Mouse (Mus musculus) ES-Bruce4 (cell line): ENCODE results near the gene Rps7.

ENCODE experiments used
- EP300 ChIP-seq: IDR thresholded peaks from 2 replicates; pipeline ENCODE4 v1.6.1; 2011; ENCODE audit warnings: low read depth, low read length; ENCODE audit not compliant: insufficient read depth
- POLR2A ChIP-seq: IDR thresholded peaks from one replicate; pipeline ENCODE4 v1.8.1; 2011; ENCODE audit warnings: low read length; ENCODE audit not compliant: insufficient read depth

DNA sequence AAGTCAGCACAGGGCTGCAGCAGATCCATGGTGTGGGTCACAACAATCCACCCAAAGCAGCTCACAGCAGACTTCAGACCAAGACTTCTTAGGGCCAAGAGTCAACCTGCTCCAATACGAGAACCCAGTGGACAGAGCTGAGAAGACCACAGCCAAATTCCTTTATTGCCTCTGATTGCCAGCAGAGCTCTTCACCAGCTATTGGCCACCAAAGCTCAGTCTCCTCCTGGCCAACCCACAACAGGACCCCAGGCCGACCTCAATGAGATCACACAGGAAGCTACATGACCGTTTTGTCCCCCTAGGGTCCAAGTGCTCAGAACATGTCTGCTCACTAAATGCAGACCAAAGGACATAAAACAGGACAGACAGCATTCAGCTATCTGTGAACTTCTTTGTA is 37.6 kb downstream of the Rps7 start:
- TF ChIP-seq EP300 = no peak
- TF ChIP-seq POLR2A = no peak
